Mouse (Mus musculus) midbrain, embryonic 12.5 days (tissue): ENCODE data around the gene Pcyox1. TPM values are rescaled to one million over a fixed set of nuclear protein-coding genes. Genes with fewer than 3 reads are reported as not detected.
"Not testable (repeated sequence)": the region's sequence is repeated elsewhere in the genome, so short reads cannot be mapped to it uniquely, and the experiment has no call there.

Source experiments
- ATAC-seq: fragments of 200-750 bp; cut with Nextera tagmentation; 2 replicates; pipeline ENCODE4 v1.8.0; 2017; ENCODE audit warnings: low read depth, moderate TSS enrichment, moderate library complexity; ENCODE audit not compliant: low FRiP score
- H3K27ac ChIP-seq: fragments of 300-500 bp; sonication (generic); replicated peaks from 2 replicates; pipeline ENCODE4 v1.5.1; 2016; ENCODE audit warnings: mild to moderate bottlenecking
- H3K27me3 ChIP-seq: fragments of 300-500 bp; sonication (generic); 2 replicates; pipeline ENCODE4 v1.6.1; 2016; ENCODE audit warnings: mild to moderate bottlenecking
- H3K36me3 ChIP-seq: fragments of 300-500 bp; sonication (generic); 2 replicates; pipeline ENCODE4 v1.6.1; 2016
- H3K4me1 ChIP-seq: fragments of 300-500 bp; sonication (generic); 2 replicates; pipeline ENCODE4 v1.6.1; 2016
- H3K4me2 ChIP-seq: fragments of 300-500 bp; sonication (generic); replicated peaks from 2 replicates; pipeline ENCODE4 v1.6.1; 2016; ENCODE audit warnings: mild to moderate bottlenecking, moderate library complexity
- H3K4me3 ChIP-seq: fragments of 300-500 bp; sonication (generic); 2 replicates; pipeline ENCODE4 v1.5.1; 2016; ENCODE audit warnings: mild to moderate bottlenecking
- H3K9ac ChIP-seq: fragments of 300-500 bp; sonication (generic); replicated peaks from 2 replicates; pipeline ENCODE4 v1.6.1; 2016; ENCODE audit warnings: mild to moderate bottlenecking, moderate library complexity
- H3K9me3 ChIP-seq: fragments of 300-500 bp; sonication (generic); 2 replicates; pipeline ENCODE4 v1.6.1; 2016; ENCODE audit warnings: mild to moderate bottlenecking
- WGBS: fragments of 180-500 bp; shearing (Covaris S2); methylation state at CpG from one replicate; pipeline ENCODE4 v1.1.7; 2016; 5-methylcytosine and 5-hydroxymethylcytosine counted together
- polyA plus RNA-seq: library from polyadenylated mRNA; unstranded; fragments of >200 nt; fragmentation: Nextera tagmentation; extraction: Ambion mirVana; gene quantifications from 2 replicates; pipeline ENCODE4 v1.2.1, GENCODE M21; 2016

Pcyox1 gene
- polyA plus RNA-seq, 1 experiment from 2014 or later, result 128 TPM

- H3K4me3 ChIP-seq, result no peak overlapping the region
- H3K27me3 ChIP-seq, result no peaks in the 10 kb centered on the region
- no peak overlapping the region for H3K27ac ChIP-seq
- no peaks in the 10 kb centered on the region for H3K9me3 ChIP-seq
- no peak overlapping the region for H3K4me2 ChIP-seq
- 88% methylated on average over 7 of the region's 7 CpGs for WGBS
- H3K9ac ChIP-seq, result no peak overlapping the region
- H3K36me3 ChIP-seq, result no peaks in the 10 kb centered on the region
- ATAC-seq, result no peak
- H3K4me1 ChIP-seq, result peaks cover 12% of the 10 kb centered on the region
These were observed 35.6 kb downstream of the Pcyox1 start for GRCm38 (mm10) chr6:86361373-86361772.

DNA sequence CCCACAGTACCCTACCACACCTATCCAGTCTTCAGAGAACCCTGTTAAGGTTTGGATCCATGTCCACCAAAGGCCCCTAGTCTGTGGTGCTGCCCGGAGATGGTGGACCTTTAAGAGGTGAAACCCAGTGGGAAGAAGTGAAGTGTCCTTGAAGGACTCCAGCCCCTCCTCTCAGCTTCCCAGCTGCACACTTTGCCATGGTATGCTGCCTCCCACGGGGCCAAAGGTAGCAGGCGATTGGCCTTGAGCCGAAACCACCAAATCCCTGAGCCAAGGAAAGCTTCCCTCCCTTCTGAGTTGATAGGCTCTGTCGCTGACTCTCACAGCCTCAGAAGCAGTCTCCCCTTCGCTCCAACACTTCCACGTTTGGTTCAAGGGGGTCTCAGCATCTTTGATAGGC, 36.3 kb downstream of the Pcyox1 start:
- H3K4me1 ChIP-seq, result 0 out of 2 replicates have a peak, but pooled peaks cover 7% of the 10 kb centered on the region
- WGBS, result 63% methylated on average over 7 of the region's 7 CpGs
- no peaks in the 10 kb centered on the region for H3K36me3 ChIP-seq
- H3K4me2 ChIP-seq, result no peak overlapping the region
- H3K27ac ChIP-seq, result no peak overlapping the region
- no peak overlapping the region for H3K4me3 ChIP-seq
- ATAC-seq, result no peak
- H3K9ac ChIP-seq, result no peak overlapping the region
- H3K27me3 ChIP-seq, result no peaks in the 10 kb centered on the region
- no peaks in the 10 kb centered on the region for H3K9me3 ChIP-seq

GRCm38 (mm10) chr6:86356956-86357355, 40.0 kb downstream of the Pcyox1 start:
- no peak overlapping the region for H3K4me2 ChIP-seq
- 86% methylated on average over 9 of the region's 9 CpGs for WGBS
- H3K36me3 ChIP-seq, result no peaks in the 10 kb centered on the region
- H3K4me1 ChIP-seq, result no peaks in the 10 kb centered on the region
- no peak overlapping the region for H3K27ac ChIP-seq
- no peaks in the 10 kb centered on the region for H3K27me3 ChIP-seq
- H3K4me3 ChIP-seq, result no peak overlapping the region
- ATAC-seq, result no peak
- no peak overlapping the region for H3K9ac ChIP-seq
- H3K9me3 ChIP-seq, result no peaks in the 10 kb centered on the region

- Histone ChIP-seq H3K9me3 (no peaks in the 10 kb centered on the region), H3K9ac (no peak overlapping the region), H3K27ac (no peak overlapping the region), H3K36me3 (no peaks in the 10 kb centered on the region), H3K27me3 (no peaks in the 10 kb centered on the region), H3K4me1 (no peaks in the 10 kb centered on the region), H3K4me3 (no peak overlapping the region), H3K4me2 (no peak overlapping the region)
- WGBS, result 52% methylated on average over 3 of the region's 3 CpGs
- no peak for ATAC-seq
These were observed 42.0 kb downstream of the Pcyox1 start for GRCm38 (mm10) chr6:86354948-86355347.

- no peak overlapping the region for H3K9ac ChIP-seq
- no peak for ATAC-seq
- 63% methylated on average over 7 of the region's 7 CpGs for WGBS
- H3K4me2 ChIP-seq, result no peak overlapping the region
- no peaks in the 10 kb centered on the region for H3K9me3 ChIP-seq
- H3K36me3 ChIP-seq, result no peaks in the 10 kb centered on the region
- H3K27ac ChIP-seq, result no peak overlapping the region
- H3K4me3 ChIP-seq, result no peak overlapping the region
- H3K4me1 ChIP-seq, result 0 out of 2 replicates have a peak, but pooled peaks cover under 1% of the 10 kb centered on the region
- H3K27me3 ChIP-seq, result no peaks in the 10 kb centered on the region
These were observed 47.7 kb downstream of the Pcyox1 start for GRCm38 (mm10) chr6:86349257-86349656.

DNA sequence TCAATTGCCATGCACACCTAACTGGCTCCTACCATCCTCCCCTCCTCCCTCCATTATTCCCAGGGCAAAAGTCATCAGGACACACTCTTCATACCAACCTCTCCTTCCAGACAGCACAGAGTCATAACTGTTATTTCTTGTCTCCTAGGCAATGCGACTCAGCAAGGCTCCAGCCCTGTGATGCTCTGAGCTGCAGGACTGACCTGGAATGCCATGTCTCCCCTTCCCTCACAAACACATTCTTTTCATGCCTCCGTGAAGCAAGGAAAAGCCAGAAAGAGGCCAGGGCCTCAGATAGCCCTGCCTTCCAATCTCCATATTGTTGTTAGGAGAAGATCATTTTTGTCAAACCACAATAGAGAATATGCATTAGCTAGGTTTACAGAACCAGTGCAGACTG, 50.9 kb downstream of the Pcyox1 start:
- H3K27me3 ChIP-seq, result no peaks in the 10 kb centered on the region
- 69% methylated on average over 2 of the region's 2 CpGs for WGBS
- H3K4me1 ChIP-seq, result peaks cover 8% of the 10 kb centered on the region
- no peak overlapping the region for H3K27ac ChIP-seq
- no peak overlapping the region for H3K4me2 ChIP-seq
- no peak for ATAC-seq
- H3K9ac ChIP-seq, result no peak overlapping the region
- no peaks in the 10 kb centered on the region for H3K36me3 ChIP-seq
- no peak overlapping the region for H3K4me3 ChIP-seq
- H3K9me3 ChIP-seq, result no peaks in the 10 kb centered on the region

- WGBS, result 18% methylated on average over 7 of the region's 7 CpGs
- peak overlapping the region; percentile 44 for H3K4me2 ChIP-seq
- H3K36me3 ChIP-seq, result no peaks in the 10 kb centered on the region
- ATAC-seq, result no peak
- peak overlapping the region; percentile 15; the same call in 1 of the 2 replicates for H3K4me3 ChIP-seq
- H3K9me3 ChIP-seq, result no peaks in the 10 kb centered on the region
- H3K4me1 ChIP-seq, result peaks cover 8% of the 10 kb centered on the region
- no peaks in the 10 kb centered on the region for H3K27me3 ChIP-seq
- H3K27ac ChIP-seq, result peak overlapping the region; percentile 42; the same call in 1 of the 2 replicates
- H3K9ac ChIP-seq, result peak overlapping the region; percentile 20
These were observed 53.3 kb downstream of the Pcyox1 start for GRCm38 (mm10) chr6:86343656-86344055.

- H3K27me3 ChIP-seq, H3K27ac ChIP-seq, H3K36me3 ChIP-seq, H3K4me1 ChIP-seq, H3K9me3 ChIP-seq, H3K9ac ChIP-seq, H3K4me2 ChIP-seq, H3K4me3 ChIP-seq, ATAC-seq: not testable (repeated sequence)
- 83% methylated on average over 4 of the region's 4 CpGs for WGBS
These were observed 60.6 kb downstream of the Pcyox1 start for GRCm38 (mm10) chr6:86336340-86336739.

Other genes starting within 250 kb of the Pcyox1 start
- gene Tgfa, start 201.9 kb downstream of the Pcyox1 start, polyA plus RNA-seq, result 1.8 TPM in 2 replicates
- 118 and 120 TPM in 2 replicates for gene Fam136a, start 31.5 kb downstream of the Pcyox1 start, polyA plus RNA-seq
- 580 and 612 TPM in 2 replicates for gene Snrpg, start 25.9 kb downstream of the Pcyox1 start, polyA plus RNA-seq
- gene Tia1, start 7.1 kb upstream of the Pcyox1 start, polyA plus RNA-seq, result 356 and 362 TPM in 2 replicates
- 0.68 and 0.81 TPM in 2 replicates for gene Gm44790, start 29.5 kb upstream of the Pcyox1 start, polyA plus RNA-seq
- 26.6 and 30.6 TPM in 2 replicates for gene C87436, start 41.2 kb upstream of the Pcyox1 start, polyA plus RNA-seq
- 570 and 583 TPM in 2 replicates for gene Pcbp1, start 129.2 kb upstream of the Pcyox1 start, polyA plus RNA-seq
- gene Asprv1, start 231.0 kb upstream of the Pcyox1 start, polyA plus RNA-seq, result 0.29 and 0.43 TPM in 2 replicates